Mouse (Mus musculus): ENCODE measurements around the gene Eml5. TPM values are rescaled to one million over a fixed set of nuclear protein-coding genes. Genes with fewer than 3 reads are reported as not detected.

Eml5 gene
- polyA plus RNA-seq, 2 experiments from 2014 or later, result 9.7 to 12.1 TPM

- ATAC-seq, result no peak
Measured at GRCm38 (mm10) chr12:98833901-98834300, 67.4 kb downstream of the Eml5 start.

- ATAC-seq, result no peak
Measured at GRCm38 (mm10) chr12:98832929-98833598, 68.2 kb downstream of the Eml5 start.

GRCm38 (mm10) chr12:98831122-98831521, 70.2 kb downstream of the Eml5 start:
- ATAC-seq, result no peak

- no peak for ATAC-seq
Measured at GRCm38 (mm10) chr12:98820781-98821180, 80.5 kb downstream of the Eml5 start.

- ATAC-seq, result no peak
Measured at GRCm38 (mm10) chr12:98804078-98804748, 97.1 kb downstream of the Eml5 start.

GRCm38 (mm10) chr12:98802245-98802644, 99.0 kb downstream of the Eml5 start:
- no peak for ATAC-seq

- peak; percentile 40 for ATAC-seq
Measured at GRCm38 (mm10) chr12:98800334-98800733, 101.0 kb downstream of the Eml5 start.

- no peak for ATAC-seq
Measured at GRCm38 (mm10) chr12:98795731-98796318, 105.5 kb downstream of the Eml5 start.

- ATAC-seq, result no peak
Measured at GRCm38 (mm10) chr12:98784251-98784650, 117.0 kb downstream of the Eml5 start.

- ATAC-seq, result no peak
Measured at GRCm38 (mm10) chr12:98779148-98779547, 122.1 kb downstream of the Eml5 start.

GRCm38 (mm10) chr12:98777509-98777908, 123.8 kb downstream of the Eml5 start:
- ATAC-seq, result no peak

GRCm38 (mm10) chr12:98766241-98766640, 135.0 kb downstream of the Eml5 start:
- ATAC-seq, result peak; percentile 65

- no peak for ATAC-seq
Measured at GRCm38 (mm10) chr12:98759700-98760099, 141.6 kb downstream of the Eml5 start.

GRCm38 (mm10) chr12:98757636-98758035, 143.6 kb downstream of the Eml5 start:
- no peak for ATAC-seq

- ATAC-seq, result peak; percentile 37
Measured at GRCm38 (mm10) chr12:98747380-98747753, 153.9 kb downstream of the Eml5 start.

GRCm38 (mm10) chr12:98746746-98747379, 154.4 kb downstream of the Eml5 start, which contains the start of gene Zc3h14:
Gene Zc3h14 (plus strand): TSS chr12:98746964.
- ATAC-seq, result peak; percentile 81

- peak; percentile 47 for ATAC-seq
Measured at GRCm38 (mm10) chr12:98746131-98746530, 155.2 kb downstream of the Eml5 start.

GRCm38 (mm10) chr12:98745626-98746025, 155.7 kb downstream of the Eml5 start:
- no peak for ATAC-seq

GRCm38 (mm10) chr12:98741011-98741501, 160.2 kb downstream of the Eml5 start:
- ATAC-seq, result no peak

GRCm38 (mm10) chr12:98737801-98738350, 163.4 kb downstream of the Eml5 start:
- no peak for ATAC-seq

- no peak for ATAC-seq
Measured at GRCm38 (mm10) chr12:98736951-98737800, 164.1 kb downstream of the Eml5 start, which contains the start of gene Ptpn21. Gene Ptpn21 (minus strand): TSS chr12:98737405.

Data from activated CD4-positive, CD25-positive, alpha-beta regulatory T cell, adult 4 months (primary cell).